Mouse (Mus musculus) left cerebral cortex, adult 2 months (tissue): ENCODE results near the gene Cdc42bpb. TPM values are rescaled to one million over a fixed set of nuclear protein-coding genes. Genes with fewer than 3 reads are reported as not detected.
A peak's percentile ranks its signal among the peaks of the same experiment; 100 is the strongest.

Experiments
- DNase-seq, 2 experiments: peaks; one replicate each; pipeline ENCODE4 v3.0.0; 2021 to 2022; ENCODE audit warnings: low spot score in 2 of 2, mixed read lengths in 1 of 2; ENCODE audit errors: extremely low spot score in 1 of 2
- H3K27ac ChIP-seq: fragments of 200-600 bp; 2 replicates; pipeline ENCODE4 v1.8.1; 2022
- H3K4me3 ChIP-seq: fragments of 200-600 bp; 2 replicates; pipeline ENCODE4 v1.8.1; 2022
- CTCF ChIP-seq: fragments of 200-600 bp; IDR thresholded peaks from 2 replicates; pipeline ENCODE4 v1.8.1; 2022; ENCODE audit warnings: antibody characterized with exemption, mild to moderate bottlenecking, moderate library complexity
- intact Hi-C: fragments of 180-260 bp; cut with DNase I; formaldehyde crosslinking; loops from one replicate; pipeline ENCODE4 v1.15.1; 2025
- total RNA-seq, 2 experiments: library from RNA; stranded (reverse); gene quantifications; 2 replicates each; pipeline ENCODE4 v1.2.3; 2021

Gene Cdc42bpb
- total RNA-seq, 2 experiments from 2014 or later = 137 to 142 TPM

GRCm38 (mm10) chr12:111360671-111361070 lies 16.8 kb downstream of the Cdc42bpb start:
- Histone ChIP-seq H3K4me3 (no peak overlapping the region), H3K27ac (no peak overlapping the region)
- intact Hi-C loops = no loop called here
- no peak for DNase-seq
- TF ChIP-seq CTCF = no peak

- no peak for DNase-seq
- TF ChIP-seq CTCF = no peak
- H3K27ac ChIP-seq = no peak overlapping the region
- intact Hi-C loops = no loop called here
- H3K4me3 ChIP-seq = no peak overlapping the region
These were observed 21.3 kb downstream of the Cdc42bpb start for GRCm38 (mm10) chr12:111356216-111356615.

- Histone ChIP-seq H3K4me3 (no peak overlapping the region), H3K27ac (no peak overlapping the region)
- no peak for DNase-seq
- no peak for TF ChIP-seq CTCF
- intact Hi-C loops = no loop called here
These were observed 23.4 kb downstream of the Cdc42bpb start for GRCm38 (mm10) chr12:111354142-111354541.

- no peak overlapping the region for H3K4me3 ChIP-seq
- peak overlapping the region; percentile 4; the same call in 1 of the 2 replicates for H3K27ac ChIP-seq
- no peak for TF ChIP-seq CTCF
- no peak for DNase-seq
- intact Hi-C loops = no loop called here
These were observed 24.0 kb downstream of the Cdc42bpb start for GRCm38 (mm10) chr12:111353439-111353915.

- intact Hi-C loops = no loop called here
- no peak for DNase-seq
- Histone ChIP-seq H3K27ac (peak overlapping the region; percentile 24; the same call in 1 of the 2 replicates), H3K4me3 (no peak overlapping the region)
- no peak for TF ChIP-seq CTCF
These were observed 24.5 kb downstream of the Cdc42bpb start for GRCm38 (mm10) chr12:111353008-111353407.

GRCm38 (mm10) chr12:111352520-111352919 lies 25.0 kb downstream of the Cdc42bpb start:
- intact Hi-C loops = no loop called here
- DNase-seq = no peak
- peak overlapping the region; percentile 24; the same call in 1 of the 2 replicates for H3K27ac ChIP-seq
- H3K4me3 ChIP-seq = no peak overlapping the region
- peak; percentile 21 for TF ChIP-seq CTCF

- no peak for TF ChIP-seq CTCF
- intact Hi-C loops = loop anchor here (2.0 kb wide), 1 partner anchor 17 kb away; no protein-coding TSS in a partner anchor
These were observed 27.8 kb downstream of the Cdc42bpb start for GRCm38 (mm10) chr12:111349540-111350231.

GRCm38 (mm10) chr12:111343956-111344355 lies 33.6 kb downstream of the Cdc42bpb start:
- no peak overlapping the region for H3K4me3 ChIP-seq
- H3K27ac ChIP-seq = no peak overlapping the region
- peak; percentile 17 for TF ChIP-seq CTCF
- intact Hi-C loops = no loop called here
- DNase-seq = no peak

More at GRCm38 (mm10) chr12:111349540-111350231, 27.8 kb downstream of the Cdc42bpb start:
- H3K4me3 ChIP-seq = no peak overlapping the region
- no peak overlapping the region for H3K27ac ChIP-seq
- no peak for DNase-seq

- H3K4me3 ChIP-seq = no peak overlapping the region
These were observed 36.8 kb downstream of the Cdc42bpb start for GRCm38 (mm10) chr12:111340692-111341091.

GRCm38 (mm10) chr12:111337864-111338354 lies 39.6 kb downstream of the Cdc42bpb start:
- Histone ChIP-seq H3K4me3 (no peak overlapping the region), H3K27ac (no peak overlapping the region)
- intact Hi-C loops = no loop called here
- DNase-seq = peak in 1 of 2 experiments; percentile 55
- TF ChIP-seq CTCF = no peak

More at GRCm38 (mm10) chr12:111340692-111341091, 36.8 kb downstream of the Cdc42bpb start:
- H3K27ac ChIP-seq = no peak overlapping the region
- TF ChIP-seq CTCF = no peak
- intact Hi-C loops = no loop called here
- DNase-seq = no peak

- Histone ChIP-seq H3K4me3 (no peak overlapping the region), H3K27ac (no peak overlapping the region)
- no peak for DNase-seq
- intact Hi-C loops = loop anchor here (2.0 kb wide), 2 partner anchors 16 to 44 kb away; partner anchors contain the start of gene Cdc42bpb
- no peak; the same call in 1 of the 2 replicates for TF ChIP-seq CTCF
These were observed 44.4 kb downstream of the Cdc42bpb start for GRCm38 (mm10) chr12:111333020-111333605.

GRCm38 (mm10) chr12:111332443-111332842 lies 45.1 kb downstream of the Cdc42bpb start:
- no peak for DNase-seq
- Histone ChIP-seq H3K4me3 (no peak overlapping the region), H3K27ac (no peak overlapping the region)
- intact Hi-C loops = loop anchor here (2.0 kb wide), 2 partner anchors 16 to 44 kb away; partner anchors contain the start of gene Cdc42bpb
- TF ChIP-seq CTCF = no peak
